Mouse (Mus musculus): Measurements from ENCODE around the gene Polr3k. TPM values are rescaled to one million over a fixed set of nuclear protein-coding genes. Genes with fewer than 3 reads are reported as not detected.

Gene Polr3k
- 6.2 and 6.4 TPM in 2 replicates for polyA plus RNA-seq (2012; rRNA removed)

DNA sequence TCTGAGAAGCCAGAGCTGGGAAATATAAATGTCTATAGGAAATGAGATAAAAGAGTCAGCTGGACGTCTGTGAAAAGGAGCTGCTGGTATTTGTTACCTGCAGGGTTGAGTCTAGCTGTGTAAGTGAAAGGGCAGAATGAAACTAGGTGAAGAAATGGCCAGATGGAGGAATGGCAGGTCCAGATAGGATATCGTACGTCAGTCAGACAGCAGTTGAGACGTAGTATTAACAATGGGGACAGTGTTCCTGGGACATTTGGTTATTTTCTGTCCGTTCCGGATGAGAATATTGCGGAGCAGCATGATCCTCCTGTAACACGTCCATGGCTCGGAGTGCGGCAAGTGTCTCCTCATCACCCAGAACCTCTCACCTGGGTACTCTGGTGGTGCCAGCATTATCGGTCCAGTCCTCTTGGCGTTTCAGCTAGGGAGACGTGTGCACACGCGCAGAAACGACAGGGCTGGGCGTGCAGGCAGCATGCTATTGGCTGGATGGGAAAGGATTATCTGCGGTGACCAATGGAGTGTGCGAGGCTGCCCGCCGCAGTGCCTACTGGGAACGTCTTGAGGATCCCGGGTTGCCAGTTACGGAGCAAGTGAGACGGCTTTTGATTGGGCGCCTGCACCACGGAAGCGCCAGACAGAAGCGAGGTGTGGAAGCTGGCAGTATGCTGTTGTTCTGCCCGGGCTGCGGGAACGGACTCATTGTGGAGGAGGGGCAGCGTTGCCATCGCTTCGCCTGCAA lies at the start of gene Polr3k:
Polr3k (plus strand) TSS at position 547 of the 745 bp plus-strand sequence.
- DNase-seq (ENCODE audit: low read depth, low spot score) = peak; percentile 98
- WGBS = under 1% methylated on average over 35 of the region's 35 CpGs

DNA sequence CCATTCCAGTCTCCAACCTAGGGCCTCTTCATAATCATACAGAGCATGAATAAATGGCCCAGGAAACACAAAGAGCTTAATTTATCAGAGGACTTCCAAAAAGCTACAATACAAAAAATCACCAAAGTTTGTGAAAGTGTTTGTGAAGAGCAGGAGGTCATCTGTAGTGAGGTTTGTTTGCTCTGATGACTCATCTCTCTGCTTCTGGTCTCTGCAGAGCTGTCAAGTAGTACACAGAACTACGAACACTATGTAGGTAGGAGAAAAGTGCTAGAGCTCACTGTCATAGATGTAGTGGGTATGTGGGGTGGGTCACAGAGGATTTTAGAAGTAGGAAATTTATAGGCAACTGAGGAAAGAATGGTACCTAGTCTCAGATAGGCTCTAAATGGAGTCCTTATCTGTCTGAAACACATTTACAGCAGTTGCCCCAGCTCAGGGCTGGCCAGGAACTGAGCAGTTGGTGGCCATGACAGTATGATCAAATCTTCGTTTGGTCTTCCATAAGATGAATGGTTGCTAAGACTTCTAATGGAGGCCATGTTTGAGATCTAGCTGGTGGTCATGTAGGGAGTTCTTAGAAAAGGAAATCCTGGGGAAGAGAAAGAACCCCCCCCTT lies 35.0 kb upstream of the Polr3k start:
- 36% methylated on average over 2 of the region's 2 CpGs for WGBS

DNA sequence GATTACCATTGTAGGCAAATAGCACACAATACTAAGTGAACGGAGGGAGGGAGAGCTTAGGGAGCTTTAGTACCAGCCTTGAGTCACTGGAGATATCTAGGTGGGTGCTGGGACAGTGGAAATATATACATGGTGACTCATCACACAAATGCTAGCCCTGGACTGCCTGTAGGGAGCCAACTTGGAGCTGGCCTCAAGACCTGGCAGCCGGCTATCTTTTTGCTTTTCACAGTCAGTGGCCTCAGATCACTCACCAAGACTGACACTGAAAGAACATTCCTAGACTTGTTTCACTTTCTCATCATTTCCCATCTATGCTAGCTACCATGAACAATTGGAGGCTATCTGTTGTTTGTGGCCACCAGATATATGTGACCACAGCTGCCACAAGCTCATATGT lies 31.4 kb upstream of the Polr3k start:
- 66% methylated on average over 2 of the region's 2 CpGs for WGBS
- DNase-seq (ENCODE audit: low read depth, low spot score) = no peak

More for the DNA sequence above, 35.0 kb upstream of the Polr3k start:
- no peak for DNase-seq (ENCODE audit: low read depth, low spot score)

DNA sequence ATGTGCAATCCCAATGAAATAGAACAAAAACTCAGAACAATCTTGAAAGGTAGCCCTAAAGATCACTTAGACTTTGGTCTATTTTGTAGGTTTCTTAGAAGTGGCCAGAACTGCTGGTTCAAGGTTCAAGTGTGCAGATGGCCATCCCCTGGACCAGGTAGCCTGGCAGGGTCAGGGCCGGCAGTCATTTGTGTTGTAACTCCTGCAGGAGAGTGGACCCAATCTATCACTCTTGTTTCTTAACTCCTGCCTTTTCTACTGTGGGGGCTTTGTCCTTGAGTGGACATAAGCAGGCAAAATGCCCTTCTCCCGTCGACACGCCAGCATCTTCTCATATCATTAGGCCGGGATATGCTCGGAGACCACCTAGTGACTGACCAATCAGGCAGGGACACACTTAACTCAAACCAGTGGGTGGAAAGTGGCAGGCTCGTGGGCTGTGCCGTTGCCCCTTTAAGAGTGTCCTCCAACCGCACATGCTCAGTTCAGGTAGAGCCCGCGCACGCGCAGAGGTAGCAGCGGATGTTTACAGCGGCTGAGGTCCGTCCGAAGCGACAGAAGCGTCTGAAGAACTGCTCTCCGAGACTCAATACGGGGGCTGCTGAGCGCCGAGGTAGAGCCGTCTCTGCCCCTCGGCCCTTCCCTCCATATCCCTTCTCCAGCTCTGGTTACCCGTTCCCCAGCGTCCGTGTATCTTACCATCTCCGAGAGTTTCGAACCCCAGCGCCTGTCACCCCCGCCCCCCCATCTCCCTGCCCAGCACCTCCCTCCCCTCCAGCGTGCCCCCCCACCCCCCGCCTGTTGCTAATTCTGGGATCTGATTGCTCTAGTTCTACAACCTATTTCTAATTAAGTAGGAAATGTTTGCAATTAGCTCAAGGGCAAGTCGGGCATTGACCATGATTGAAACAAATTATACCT lies 26.5 kb upstream of the Polr3k start, which contains the start of gene Pcmtd2:
Pcmtd2 (plus strand) TSS at position 483 of the 921 bp plus-strand sequence.
- WGBS = under 1% methylated on average over 35 of the region's 35 CpGs
- peak; percentile 80 for DNase-seq (ENCODE audit: low read depth, low spot score)

DNA sequence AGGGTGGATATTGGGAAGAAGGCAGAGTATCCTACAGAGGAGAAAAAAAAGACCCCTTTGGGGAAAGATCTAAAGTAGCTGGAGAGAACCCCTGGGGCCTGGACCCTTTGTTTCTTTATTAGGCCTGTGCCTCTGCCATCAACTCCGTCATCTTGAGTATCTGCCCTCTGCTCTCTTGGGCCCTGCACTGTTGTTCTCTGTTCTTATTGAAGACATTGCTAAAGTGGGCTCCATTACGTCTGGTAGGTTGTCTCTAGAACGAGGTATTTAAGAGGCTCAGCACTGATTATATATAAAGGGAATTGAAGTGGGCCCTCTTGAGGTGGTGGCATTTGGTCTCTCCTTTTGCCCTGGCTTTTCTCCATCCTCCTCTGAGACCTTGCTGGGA lies 25.9 kb upstream of the Polr3k start:
- under 1% methylated on average over 3 of the region's 3 CpGs for WGBS
- no peak for DNase-seq (ENCODE audit: low read depth, low spot score)

DNA sequence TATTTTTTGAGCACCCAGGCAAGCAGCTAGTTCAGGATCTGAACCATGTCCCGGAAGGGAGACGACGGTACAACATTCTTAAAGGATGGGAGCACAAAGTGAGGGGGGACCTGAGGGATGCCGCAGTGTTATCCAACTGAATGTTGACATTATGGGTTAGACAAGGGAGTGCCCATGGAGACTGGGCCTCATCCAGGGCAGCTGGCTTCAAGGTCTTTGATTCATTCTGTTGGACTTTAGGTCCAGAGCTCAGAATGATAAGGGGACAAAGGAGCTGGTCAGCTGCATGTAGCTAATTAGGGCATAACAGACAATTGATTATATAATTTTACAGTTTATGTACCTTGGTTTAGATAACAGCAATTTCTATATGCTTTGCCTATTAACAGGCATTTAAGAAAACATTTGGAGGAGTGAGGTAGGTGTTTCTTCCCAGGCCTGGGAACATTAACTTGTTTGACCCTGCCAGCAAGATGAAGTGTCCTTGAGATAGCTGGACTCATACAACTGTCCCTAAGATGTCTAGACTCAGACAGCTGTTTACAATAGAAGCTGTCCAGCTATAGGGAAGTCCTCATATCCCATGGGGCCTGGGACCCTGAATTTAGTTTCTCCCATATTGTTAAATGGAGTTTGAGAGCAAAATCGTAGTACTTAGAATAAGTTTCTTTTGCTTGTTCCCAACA lies 18.3 kb upstream of the Polr3k start:
- 47% methylated on average over 5 of the region's 5 CpGs for WGBS
- DNase-seq (ENCODE audit: low read depth, low spot score) = no peak

DNA sequence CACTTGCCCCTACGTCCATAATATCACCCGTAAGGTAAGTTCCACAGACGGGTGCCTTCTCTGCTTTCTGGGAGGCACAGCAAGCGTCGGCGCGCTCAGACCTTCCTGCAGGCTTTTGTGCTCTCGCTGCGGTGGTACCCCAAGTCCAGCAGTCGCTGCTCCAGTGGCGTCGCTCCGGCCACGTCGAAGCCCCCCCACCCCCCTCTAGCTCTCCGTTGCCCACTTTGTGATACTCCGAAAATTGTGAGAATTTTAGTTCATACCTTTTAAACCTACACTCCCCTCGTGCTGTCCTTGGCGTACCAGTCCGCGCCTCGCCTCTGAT lies 361 bp downstream of the Polr3k start:
- WGBS = under 1% methylated on average over 22 of the region's 22 CpGs
- DNase-seq (ENCODE audit: low read depth, low spot score) = no peak

DNA sequence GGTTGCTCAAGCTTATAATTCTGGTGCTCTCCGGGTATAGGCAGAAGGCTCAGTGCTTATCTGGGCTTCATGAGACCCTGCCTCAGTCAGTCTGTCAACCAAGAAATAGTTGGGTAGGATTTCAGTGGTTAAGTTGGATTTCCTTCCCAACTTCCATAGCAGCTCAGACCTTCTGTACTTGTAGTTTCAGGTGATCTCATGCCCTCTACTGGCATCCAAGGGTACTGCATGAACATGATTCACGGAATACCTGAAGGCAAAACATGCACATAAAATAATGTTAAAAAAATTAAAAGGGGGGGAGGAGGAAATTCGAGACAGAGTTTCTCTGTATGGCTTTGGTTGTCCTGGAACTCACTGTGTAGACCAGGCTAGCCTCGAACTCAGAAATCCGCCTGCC lies 2.8 kb downstream of the Polr3k start:
- peak; percentile 51 for DNase-seq (ENCODE audit: low read depth, low spot score)
- 43% methylated on average over 5 of the region's 5 CpGs for WGBS

DNA sequence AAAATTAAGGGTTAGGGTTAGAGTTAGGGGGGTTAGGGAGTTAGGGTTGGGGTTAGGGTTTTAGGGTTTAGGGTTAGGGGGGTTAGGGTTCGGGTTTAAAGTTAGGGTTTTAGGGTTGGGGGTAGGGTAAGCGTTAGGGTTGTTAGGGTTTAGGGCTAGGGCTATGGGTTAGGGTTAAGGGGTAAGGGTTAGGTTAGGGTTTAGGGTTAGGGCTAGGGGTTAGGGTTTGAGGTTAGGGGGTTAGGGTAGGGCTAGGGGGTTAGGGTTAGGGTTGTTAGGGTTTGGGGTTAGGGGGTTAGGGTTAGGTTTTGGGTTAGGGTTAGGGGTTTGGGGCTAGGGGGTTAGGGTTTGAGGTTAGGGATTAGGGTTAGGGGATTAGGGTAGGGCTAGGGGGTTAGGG lies 6.9 kb downstream of the Polr3k start:
- no peak for DNase-seq (ENCODE audit: low read depth, low spot score)
- 92% methylated on average over 2 of the region's 2 CpGs for WGBS

DNA sequence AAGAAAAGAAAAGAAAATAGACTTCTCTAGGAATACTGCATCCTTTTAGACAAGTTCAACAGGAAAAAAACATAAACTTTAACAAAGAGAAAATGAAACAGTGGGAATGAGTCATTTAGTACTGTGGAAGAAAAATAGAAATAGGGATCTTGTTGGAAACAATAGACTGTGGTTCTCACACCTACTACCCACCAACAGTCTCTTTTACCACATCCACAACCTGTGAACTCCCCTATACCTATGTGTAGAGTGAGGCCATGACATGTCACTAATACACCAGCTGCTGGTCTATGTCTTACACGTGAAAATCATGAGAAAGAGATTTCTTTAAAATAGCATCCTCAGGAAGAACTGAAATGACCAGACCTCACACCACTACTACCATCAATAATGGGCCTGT lies 14.8 kb downstream of the Polr3k start:
- no peak for DNase-seq (ENCODE audit: low read depth, low spot score)
- WGBS = 78% methylated on average over 1 of the region's 1 CpGs

DNA sequence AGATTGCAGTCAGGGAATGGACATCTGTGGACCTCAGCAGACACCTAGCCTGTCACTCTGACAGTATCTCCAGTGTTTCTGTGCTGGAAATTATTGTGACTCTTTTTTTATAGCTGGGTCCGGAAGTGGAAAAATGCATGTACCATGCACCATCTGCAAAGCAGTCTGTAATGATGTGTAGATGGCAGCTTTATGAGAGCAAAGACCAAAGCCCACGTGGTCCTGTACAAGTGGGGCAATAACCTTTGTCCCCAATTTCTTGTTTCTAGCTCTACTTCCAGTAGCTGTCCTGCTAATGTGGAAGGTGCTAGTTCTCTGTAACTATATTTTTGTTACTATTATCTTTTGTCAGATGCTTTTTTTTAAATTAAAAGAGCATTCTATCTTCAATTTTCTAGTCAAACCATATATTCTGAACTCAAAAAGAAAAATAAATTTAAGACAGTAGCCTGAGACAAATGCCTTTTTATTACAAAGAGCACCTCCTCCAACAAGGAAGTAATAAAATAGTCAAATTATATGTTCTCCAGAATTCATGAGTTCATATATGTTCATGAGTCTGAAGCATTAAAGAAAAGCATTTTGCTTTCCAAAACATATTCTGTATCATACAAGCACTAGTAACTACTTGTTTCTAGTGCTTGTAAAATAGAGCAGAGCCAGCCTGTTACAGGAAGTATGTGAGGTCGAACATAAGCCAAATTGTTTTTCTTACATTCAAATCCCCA lies 19.0 kb downstream of the Polr3k start:
- 17% methylated on average over 3 of the region's 3 CpGs for WGBS

DNA sequence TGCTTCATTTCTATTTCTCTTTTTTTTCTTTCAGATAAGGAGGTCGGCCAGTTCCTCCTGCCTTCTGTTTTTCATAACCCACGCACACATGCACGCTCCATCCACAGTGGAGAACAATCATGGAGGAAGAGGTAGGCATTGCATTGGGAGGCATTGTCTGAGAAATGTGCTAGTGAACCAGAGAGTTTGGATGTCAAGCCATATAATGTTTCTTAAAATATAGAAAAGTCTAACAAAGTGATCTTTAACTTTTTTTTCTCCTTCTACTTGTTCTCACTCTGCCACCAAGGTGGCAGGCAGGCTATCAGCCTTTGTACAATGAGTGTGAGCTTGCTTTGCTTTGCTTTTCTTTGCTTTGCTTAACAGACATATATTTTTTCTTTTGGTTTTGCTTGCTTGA lies 53.7 kb downstream of the Polr3k start:
- 48% methylated on average over 3 of the region's 3 CpGs for WGBS
- peak; percentile 32 for DNase-seq (ENCODE audit: low read depth, low spot score)

More for the DNA sequence above, 19.0 kb downstream of the Polr3k start:
- DNase-seq (ENCODE audit: low read depth, low spot score) = no peak

DNA sequence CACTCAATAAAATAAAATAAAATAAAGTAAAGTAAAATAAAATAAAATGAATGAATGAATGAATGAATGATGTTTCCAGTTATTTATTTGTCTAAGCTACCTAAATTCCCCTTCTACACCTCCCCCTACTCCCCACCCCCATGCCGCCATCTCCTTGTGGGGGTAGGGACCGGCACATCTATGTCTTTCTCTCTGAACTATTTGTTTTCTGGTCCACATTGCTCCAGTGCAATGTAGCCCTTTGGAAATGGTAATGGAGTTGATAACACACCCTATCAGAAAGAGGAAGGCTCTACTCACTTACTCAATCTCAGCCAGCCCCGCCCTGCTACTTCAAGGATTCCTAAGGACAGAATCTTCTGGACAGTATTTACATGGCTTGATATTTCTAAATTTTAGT lies 54.4 kb downstream of the Polr3k start:
- 48% methylated on average over 3 of the region's 3 CpGs for WGBS
- peak; percentile 37 for DNase-seq (ENCODE audit: low read depth, low spot score)

Other genes with a start within 250 kb of the Polr3k start
- 0.20 and 0.33 TPM in 2 replicates for gene Gm29797, start 207.3 kb upstream of the Polr3k start, polyA plus RNA-seq (2012; rRNA removed)
- gene Sox18, start 192.7 kb upstream of the Polr3k start, polyA plus RNA-seq (2012; rRNA removed) = 14.3 and 18.2 TPM in 2 replicates
- 4.5 and 5.0 TPM in 2 replicates for gene Tcea2, start 184.0 kb upstream of the Polr3k start, polyA plus RNA-seq (2012; rRNA removed)
- gene Rgs19, start 170.4 kb upstream of the Polr3k start, polyA plus RNA-seq (2012; rRNA removed) = 25.9 and 29.2 TPM in 2 replicates
- not detected in 2 replicates for gene Lkaaear1, start 165.9 kb upstream of the Polr3k start, polyA plus RNA-seq (2012; rRNA removed)
- gene Oprl1, start 149.3 kb upstream of the Polr3k start, polyA plus RNA-seq (2012; rRNA removed) = 0.27 and 0.41 TPM in 2 replicates
- gene Myt1, start 101.0 kb upstream of the Polr3k start, polyA plus RNA-seq (2012; rRNA removed) = 0.60 and 0.67 TPM in 2 replicates
- 11.0 and 20.2 TPM in 2 replicates for gene Pcmtd2, start 26.5 kb upstream of the Polr3k start, polyA plus RNA-seq (2012; rRNA removed)
- not detected in 2 replicates for gene Gm14496, start 126.8 kb downstream of the Polr3k start, polyA plus RNA-seq (2012; rRNA removed)